Mouse (Mus musculus) spleen, adult 2 months (tissue): ENCODE data around the gene Igsf23. TPM values are rescaled to one million over a fixed set of nuclear protein-coding genes. Genes with fewer than 3 reads are reported as not detected.

ENCODE experiments used
- DNase-seq, 2 experiments: peaks; one replicate each; pipeline versions ENCODE4 v3.0.0 to v3.0.0-alpha.2; 2012 to 2021; ENCODE audit warnings: low spot score in 2 of 2, low read depth in 1 of 2
- H3K27ac ChIP-seq: fragments of 200-500 bp; 2 replicates; pipeline ENCODE4 v1.5.1; 2012; ENCODE audit warnings: low read length, inconsistent platforms; ENCODE audit not compliant: insufficient read depth
- H3K27me3 ChIP-seq: fragments of 200-500 bp; 2 replicates; pipeline ENCODE4 v1.6.1; 2012; ENCODE audit warnings: mild to moderate bottlenecking, moderate library complexity, low read length, inconsistent platforms; ENCODE audit not compliant: control insufficient read depth, insufficient read depth
- H3K36me3 ChIP-seq: fragments of 200-500 bp; 2 replicates; pipeline ENCODE4 v1.6.1; 2012; ENCODE audit warnings: mild to moderate bottlenecking, low read length, inconsistent platforms; ENCODE audit not compliant: control insufficient read depth, insufficient read depth
- H3K4me1 ChIP-seq: fragments of 200-500 bp; 2 replicates; pipeline ENCODE4 v1.6.1; 2011; ENCODE audit warnings: inconsistent platforms; ENCODE audit not compliant: control insufficient read depth, insufficient read depth, insufficient read length
- H3K4me3 ChIP-seq: fragments of 200-500 bp; 2 replicates; pipeline ENCODE4 v1.5.1; 2011; ENCODE audit warnings: mild to moderate bottlenecking, inconsistent platforms; ENCODE audit not compliant: insufficient read depth, insufficient read length; ENCODE audit errors: extremely low read depth
- CTCF ChIP-seq: fragments of 200-500 bp; IDR thresholded peaks from 2 replicates; pipeline ENCODE4 v1.5.1; 2011; ENCODE audit warnings: mild to moderate bottlenecking, inconsistent platforms; ENCODE audit not compliant: insufficient read depth, insufficient read length, insufficient replicate concordance; ENCODE audit errors: extremely low read depth
- POLR2A ChIP-seq: fragments of 200-500 bp; IDR thresholded peaks from 2 replicates; pipeline ENCODE4 v1.6.1; 2011; ENCODE audit warnings: low read depth, low read length, inconsistent platforms
- WGBS: fragments of 180-500 bp; shearing (Covaris S2); methylation state at CpG from one replicate; pipeline ENCODE4 v1.1.7; 2018; 5-methylcytosine and 5-hydroxymethylcytosine counted together
- polyA plus RNA-seq: library from polyadenylated mRNA; depleted of rRNA; stranded (reverse); fragments of >200 nt; gene quantifications from 2 replicates; pipeline ENCODE4 v1.2.3, GENCODE M21; 2012

The Igsf23 gene
- polyA plus RNA-seq, 1 experiment: 3.9 TPM

DNA sequence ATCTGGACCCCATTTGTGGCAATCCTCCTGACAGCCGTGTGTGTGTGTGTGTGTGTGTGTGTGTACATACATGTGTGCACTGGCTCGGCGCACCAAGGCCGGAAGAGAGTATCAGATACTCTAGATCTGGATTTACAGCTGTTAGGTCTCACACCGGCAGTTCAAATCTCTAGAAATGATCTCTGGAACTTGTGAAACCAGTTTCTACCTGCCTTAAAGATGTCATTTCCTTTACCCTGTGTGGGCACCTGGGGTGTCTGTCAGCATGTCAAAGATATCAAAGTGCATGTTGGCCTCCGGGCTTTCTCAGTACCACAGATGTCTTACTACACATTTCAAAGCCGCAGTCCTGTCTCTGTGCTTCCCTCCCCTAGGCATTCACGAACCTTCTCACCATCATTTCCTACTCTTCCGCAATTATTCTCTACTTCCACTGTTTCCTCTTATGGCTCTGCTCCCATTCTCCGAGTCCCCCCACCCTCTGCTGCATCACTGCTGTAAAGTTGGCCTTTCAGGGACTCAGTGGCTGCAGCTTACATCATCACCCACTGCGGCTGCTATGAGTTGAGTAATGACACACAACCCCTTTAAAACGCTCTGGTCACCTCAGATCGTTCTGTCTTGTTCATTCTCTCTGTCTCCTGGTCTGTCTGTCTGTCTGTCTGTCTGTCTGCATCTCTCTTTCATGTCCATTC lies 4.6 kb downstream of the Igsf23 start:
- WGBS: 75% methylated on average over 13 of the region's 13 CpGs
- H3K27me3 ChIP-seq: no peaks in the 10 kb centered on the region
- TF ChIP-seq CTCF: no peak
- no peak for TF ChIP-seq POLR2A

DNA sequence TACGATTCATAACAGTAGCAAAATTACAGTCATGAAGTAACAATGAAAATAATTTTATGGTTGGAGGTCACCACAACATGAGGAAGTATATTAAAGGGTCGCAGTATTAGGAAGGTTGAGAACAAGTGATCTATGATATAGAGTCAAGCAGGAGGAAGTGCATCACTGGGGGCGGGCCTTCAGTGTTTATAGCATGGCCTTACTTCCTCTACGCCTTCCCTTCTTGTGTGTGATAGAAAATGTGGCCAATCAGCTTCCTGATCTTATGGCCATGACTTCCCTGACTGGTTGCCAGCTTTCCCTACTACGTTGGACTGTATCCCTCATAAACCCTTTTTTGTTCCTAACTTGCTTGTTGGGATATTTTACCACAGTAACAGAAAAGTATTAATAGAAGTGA lies 5.4 kb downstream of the Igsf23 start:
- peak overlapping the region; percentile 18; the same call in 1 of the 2 replicates for H3K27ac ChIP-seq

More for the DNA sequence above, 4.6 kb downstream of the Igsf23 start:
- DNase-seq: no peak
- H3K27ac ChIP-seq: peak overlapping the region; percentile 57
- H3K4me1 ChIP-seq: no peaks in the 10 kb centered on the region
- no peaks in the 10 kb centered on the region for H3K36me3 ChIP-seq
- H3K4me3 ChIP-seq: no peak overlapping the region

DNA sequence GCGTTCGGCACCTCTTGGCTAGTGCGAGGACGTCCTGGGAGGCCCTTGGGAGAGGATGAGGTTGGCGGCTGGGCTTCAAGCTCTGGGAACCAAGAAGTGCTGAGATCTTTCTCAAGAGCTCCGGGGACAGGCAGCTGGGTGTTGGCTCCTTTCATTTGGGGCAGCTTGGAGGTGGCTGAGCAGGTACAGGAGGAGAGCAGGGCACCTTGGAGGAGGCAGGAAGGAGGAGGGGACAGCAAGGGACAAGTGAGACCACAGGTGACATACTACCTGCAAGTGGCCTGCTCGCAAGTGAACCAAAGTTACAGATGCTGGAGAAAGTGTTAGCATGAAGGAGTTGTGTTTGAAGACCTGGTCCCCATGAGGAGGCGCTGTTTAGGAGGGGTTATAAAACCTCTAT lies 5.8 kb downstream of the Igsf23 start:
- TF ChIP-seq CTCF (no peak), POLR2A (no peak)
- no peak overlapping the region for H3K4me3 ChIP-seq
- H3K36me3 ChIP-seq: no peaks in the 10 kb centered on the region
- peaks cover 3% of the 10 kb centered on the region; the same call in 1 of the 2 replicates for H3K4me1 ChIP-seq
- 97% methylated on average over 8 of the region's 8 CpGs for WGBS
- H3K27ac ChIP-seq: no peak overlapping the region
- no peaks in the 10 kb centered on the region for H3K27me3 ChIP-seq
- DNase-seq: no peak

More for the DNA sequence above, 5.4 kb downstream of the Igsf23 start:
- H3K27me3 ChIP-seq: no peaks in the 10 kb centered on the region
- TF ChIP-seq CTCF: no peak
- TF ChIP-seq POLR2A: no peak
- no peaks in the 10 kb centered on the region for H3K36me3 ChIP-seq
- no peaks in the 10 kb centered on the region; the same call in 1 of the 2 replicates for H3K4me1 ChIP-seq
- no peak for DNase-seq
- WGBS: 76% methylated on average over 5 of the region's 5 CpGs
- no peak overlapping the region for H3K4me3 ChIP-seq

DNA sequence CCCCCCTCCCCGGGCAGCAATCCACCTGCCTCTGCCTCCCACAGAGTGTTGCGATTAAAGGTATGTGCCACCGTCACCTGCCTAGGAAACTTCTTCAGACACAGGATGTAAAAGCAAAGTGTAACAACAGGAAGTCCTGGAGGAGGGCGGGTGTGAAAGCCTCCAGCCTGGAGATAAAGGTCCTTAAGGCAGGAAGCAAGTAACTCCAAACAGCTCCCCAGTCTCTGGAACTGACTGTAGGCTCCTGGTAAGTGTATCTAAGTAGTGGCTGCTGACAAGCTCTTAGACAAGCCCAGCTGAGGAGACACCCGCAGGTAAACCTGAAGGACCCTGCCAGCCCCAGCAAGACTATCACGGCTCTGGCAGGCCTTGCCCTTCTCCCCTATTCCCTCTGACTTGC lies 10.3 kb downstream of the Igsf23 start:
- no peak overlapping the region for H3K4me3 ChIP-seq
- H3K4me1 ChIP-seq: peaks cover 5% of the 10 kb centered on the region; the same call in 1 of the 2 replicates
- TF ChIP-seq POLR2A: no peak
- 18% methylated on average over 6 of the region's 6 CpGs for WGBS
- H3K27ac ChIP-seq: peak overlapping the region; percentile 60
- no peaks in the 10 kb centered on the region for H3K27me3 ChIP-seq
- H3K36me3 ChIP-seq: no peaks in the 10 kb centered on the region
- DNase-seq: peak in 1 of 2 experiments; percentile 15

DNA sequence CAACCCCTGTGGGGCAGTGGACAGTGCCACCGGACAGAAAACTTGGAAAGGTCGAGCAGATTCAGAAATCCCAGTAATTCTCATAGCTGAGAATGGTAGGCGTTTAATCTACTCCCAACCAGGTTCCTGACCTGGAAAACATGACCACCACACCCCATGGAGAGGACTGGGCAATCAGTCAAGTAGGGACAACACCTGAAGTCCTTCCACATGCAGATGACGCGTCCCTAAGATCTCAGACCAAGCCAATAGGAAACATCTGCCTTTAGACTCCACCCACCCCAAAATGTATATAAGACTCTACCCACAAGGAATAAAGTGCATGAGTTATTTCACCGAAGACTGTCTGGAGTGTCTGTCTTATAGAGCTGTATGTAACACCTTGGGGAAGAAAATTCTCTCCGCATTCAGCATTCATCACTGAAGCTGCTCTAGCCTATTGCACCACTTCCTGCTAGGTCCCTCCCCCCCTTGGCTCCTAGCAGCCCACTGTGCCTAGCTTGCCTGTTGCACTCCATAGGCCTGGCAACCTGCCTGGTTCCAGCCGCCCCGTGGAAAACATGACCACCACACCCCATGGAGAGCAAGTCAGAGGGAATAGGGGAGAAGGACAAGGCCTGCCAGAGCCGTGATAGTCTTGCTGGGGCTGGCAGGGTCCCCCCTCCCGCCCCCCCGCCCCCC lies 10.9 kb downstream of the Igsf23 start:
- TF ChIP-seq CTCF (no peak), POLR2A (no peak)
- WGBS: 40% methylated on average over 11 of the region's 12 CpGs
- Histone ChIP-seq H3K4me3 (no peak overlapping the region), H3K27ac (peak overlapping the region; percentile 72), H3K27me3 (no peaks in the 10 kb centered on the region), H3K36me3 (no peaks in the 10 kb centered on the region), H3K4me1 (peaks cover 10% of the 10 kb centered on the region; the same call in 1 of the 2 replicates)
- no peak for DNase-seq

DNA sequence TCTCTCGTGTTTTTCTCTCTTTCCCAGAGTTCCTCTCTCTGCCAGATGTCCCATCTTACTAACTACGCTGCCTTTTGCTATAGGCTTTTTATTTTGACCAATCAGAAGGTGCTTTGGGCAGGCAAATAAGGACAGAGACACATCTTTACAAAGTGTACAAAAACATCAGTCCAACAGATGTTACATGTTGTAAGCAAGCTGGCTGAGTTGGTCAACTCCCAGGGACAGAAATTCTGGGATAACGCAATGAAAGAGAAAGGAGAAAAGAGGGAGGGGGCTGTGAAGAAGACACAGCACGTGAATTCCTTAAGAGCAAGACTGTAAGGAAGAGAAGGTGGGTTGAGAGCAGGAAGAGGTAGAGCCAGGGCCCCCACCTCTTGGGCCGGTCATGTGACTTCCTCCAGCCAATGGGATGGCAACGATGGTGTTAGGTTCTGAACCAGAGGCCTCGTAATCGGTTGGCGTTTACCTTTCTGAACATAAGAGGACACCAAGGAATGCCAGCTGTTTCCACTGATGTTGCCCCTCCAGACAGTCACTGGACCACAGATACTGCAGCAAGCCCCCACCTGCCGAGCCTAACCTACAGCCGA lies 13.2 kb downstream of the Igsf23 start:
- Histone ChIP-seq H3K4me1 (peaks cover 18% of the 10 kb centered on the region; the same call in 1 of the 2 replicates), H3K4me3 (no peak overlapping the region), H3K27me3 (no peaks in the 10 kb centered on the region), H3K27ac (no peak overlapping the region), H3K36me3 (no peaks in the 10 kb centered on the region)
- TF ChIP-seq CTCF: no peak
- TF ChIP-seq POLR2A: no peak
- no peak for DNase-seq
- WGBS: 81% methylated on average over 11 of the region's 11 CpGs
